9 mouse cellular contexts compared by ENCODE assay signal in the genomic region with DNA sequence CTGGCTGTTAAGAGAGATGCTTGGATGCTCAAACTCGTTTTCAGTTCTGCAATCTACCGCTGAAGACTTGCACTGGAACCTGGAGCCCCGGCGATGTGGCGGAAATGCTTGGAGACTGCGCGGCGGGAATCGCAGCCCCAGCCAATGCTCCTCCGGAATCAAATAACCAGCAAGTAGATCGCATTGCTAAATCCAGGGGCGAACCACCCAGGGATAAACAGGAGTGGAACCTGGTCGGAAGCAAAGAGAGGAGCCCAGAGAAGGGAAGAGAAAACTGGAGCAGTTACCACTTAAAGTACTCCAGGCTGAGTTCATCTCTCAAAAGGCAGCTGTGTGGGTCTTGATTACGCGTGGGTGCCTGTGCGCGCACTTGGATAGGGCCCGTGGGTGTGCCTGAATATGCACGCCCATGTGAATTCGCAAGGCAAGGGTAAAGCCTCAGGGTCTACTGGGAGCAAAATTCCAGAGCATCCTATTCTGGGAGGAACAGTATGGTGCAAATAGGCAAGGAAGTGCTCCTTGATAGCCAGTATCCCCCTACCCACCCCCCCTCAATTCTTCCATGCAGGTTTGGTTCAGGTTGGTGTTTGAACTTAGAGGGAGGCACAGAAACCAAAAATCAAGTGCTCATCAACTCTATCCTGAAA. TPM values are rescaled to one million over a fixed set of nuclear protein-coding genes. Genes with fewer than 3 reads are reported as not detected.
DNase-seq lines count a peak whose midpoint lies in the region; ATAC-seq lines count a peak whose summit lies in the region.
"Had no signal": no experiment of that assay in that cellular context is flagged by ENCODE, and none has a peak within 500 bp of the region (broad histone marks: within the 10 kb centered on the region; RNA-seq: fewer than 3 reads in every experiment).

No protein-coding gene starts in this region.

- ATAC-seq in cerebellum, adult (ENCODE audit: insufficient number of reproducible peaks, low FRiP score, low TSS enrichment), result no peak
- ATAC-seq in limb, embryonic 15.5 days (ENCODE audit: insufficient number of reproducible peaks, low FRiP score, low TSS enrichment, low read depth), result no peak
- no peak for ATAC-seq in megakaryocyte, adult 5-6 weeks (ENCODE audit: poor library complexity, severe bottlenecking)

- peaks cover 23% of the 10 kb centered on the region for H3K4me1 ChIP-seq in limb, embryonic 15.5 days

- no peaks in the 10 kb centered on the region for H3K36me3 ChIP-seq in limb, embryonic 15.5 days

- WGBS in limb, embryonic 15.5 days, result 3% methylated on average over 20 of the region's 20 CpGs

- no peak overlapping the region for H3K9ac ChIP-seq in limb, embryonic 15.5 days

- H3K9me3 ChIP-seq in limb, embryonic 15.5 days, result no peaks in the 10 kb centered on the region

- H3K27me3 ChIP-seq in limb, embryonic 15.5 days, result peaks cover 47% of the 10 kb centered on the region

- H3K27ac ChIP-seq in limb, embryonic 15.5 days, result no peak overlapping the region
- H3K27ac ChIP-seq: macrophage had no signal

- peak overlapping the region; percentile 39 for H3K4me2 ChIP-seq in limb, embryonic 15.5 days

- peak; percentile 18 to 47 for DNase-seq in cerebellum, postnatal 14 days
- peak; percentile 25 for DNase-seq in R1 (ENCODE audit: low read depth, low spot score)
- DNase-seq in frontal cortex, postnatal 14 days (ENCODE audit: low spot score in 2 of 2), result peak; percentile 26 to 27
- DNase-seq in telencephalon, adult 2 months (ENCODE audit: low read depth, low spot score), result peak; percentile 34
- DNase-seq in ovary, postnatal 10 days (ENCODE audit: low spot score), result no peak

- H3K4me3 ChIP-seq in limb, embryonic 15.5 days, result peak overlapping the region; percentile 16

RNA-seq across cellular contexts. Expression of a gene that starts 1.3 kb away (rescaled TPM):
- polyA plus RNA-seq in limb, embryonic 15.5 days (2015; fragmentation: Nextera tagmentation; extraction: Ambion mirVana), result 2.3 and 2.9 TPM in 2 replicates
- not detected in 2 replicates for total RNA-seq in megakaryocyte, adult 5-6 weeks (2015)
- total RNA-seq in megakaryocyte, adult 5-6 weeks (2017), result not detected in 2 replicates
- polyA plus RNA-seq: macrophage had no signal
